Mouse (Mus musculus): ENCODE data around the gene Cpd. TPM values are rescaled to one million over a fixed set of nuclear protein-coding genes. Genes with fewer than 3 reads are reported as not detected.

The Cpd gene
- total and polyA plus RNA-seq, 2 experiments: 5.0 to 17.0 TPM

DNA sequence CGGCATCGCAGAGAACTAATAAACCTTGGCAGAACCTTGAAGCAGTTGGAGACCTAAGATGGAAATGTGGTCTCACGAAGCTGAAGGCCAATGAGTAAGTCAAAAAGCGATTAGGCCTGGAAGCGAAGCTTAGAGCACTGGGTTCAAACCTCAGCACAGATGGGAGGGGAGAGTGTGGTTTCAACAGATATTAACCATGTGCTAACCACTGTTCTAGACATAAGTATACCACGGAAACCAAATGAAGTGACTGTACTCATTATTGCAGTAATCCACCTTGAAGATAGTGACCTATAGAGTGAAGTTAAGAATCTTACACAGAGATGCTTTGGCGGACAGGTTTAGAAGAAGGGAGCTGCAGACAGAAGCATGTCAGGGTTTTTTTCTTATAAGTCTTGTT is 44.4 kb upstream of the Cpd start:
- H3K4me3 ChIP-seq (ENCODE audit: insufficient read depth, low read depth, low read length): no peak overlapping the region
- H3K9ac ChIP-seq (ENCODE audit: low read depth, low read length): no peak overlapping the region
- WGBS: 96% methylated on average over 7 of the region's 7 CpGs
- no peaks in the 10 kb centered on the region for H3K27me3 ChIP-seq (ENCODE audit: control insufficient read depth, insufficient read depth, low read length)
- no peaks in the 10 kb centered on the region for H3K4me1 ChIP-seq (ENCODE audit: control insufficient read depth, insufficient read depth, low read length)
- H3K27ac ChIP-seq (replicated peaks; ENCODE audit: insufficient read depth, low read depth, low read length): no peak overlapping the region
- no peak for DNase-seq (ENCODE audit: extremely low read depth, low read depth, low spot score)
- no peaks in the 10 kb centered on the region for H3K36me3 ChIP-seq (ENCODE audit: control insufficient read depth, insufficient read depth, low read length)
- TF ChIP-seq CTCF (IDR thresholded peaks at IDR 0.05; ENCODE audit: low read depth, low read length): no peak
- no peak for TF ChIP-seq POLR2A (IDR thresholded peaks at IDR 0.05; ENCODE audit: extremely low read depth, insufficient read depth, low read length)
- no peaks in the 10 kb centered on the region for H3K79me2 ChIP-seq (ENCODE audit: control insufficient read depth, insufficient read depth, low read length)

DNA sequence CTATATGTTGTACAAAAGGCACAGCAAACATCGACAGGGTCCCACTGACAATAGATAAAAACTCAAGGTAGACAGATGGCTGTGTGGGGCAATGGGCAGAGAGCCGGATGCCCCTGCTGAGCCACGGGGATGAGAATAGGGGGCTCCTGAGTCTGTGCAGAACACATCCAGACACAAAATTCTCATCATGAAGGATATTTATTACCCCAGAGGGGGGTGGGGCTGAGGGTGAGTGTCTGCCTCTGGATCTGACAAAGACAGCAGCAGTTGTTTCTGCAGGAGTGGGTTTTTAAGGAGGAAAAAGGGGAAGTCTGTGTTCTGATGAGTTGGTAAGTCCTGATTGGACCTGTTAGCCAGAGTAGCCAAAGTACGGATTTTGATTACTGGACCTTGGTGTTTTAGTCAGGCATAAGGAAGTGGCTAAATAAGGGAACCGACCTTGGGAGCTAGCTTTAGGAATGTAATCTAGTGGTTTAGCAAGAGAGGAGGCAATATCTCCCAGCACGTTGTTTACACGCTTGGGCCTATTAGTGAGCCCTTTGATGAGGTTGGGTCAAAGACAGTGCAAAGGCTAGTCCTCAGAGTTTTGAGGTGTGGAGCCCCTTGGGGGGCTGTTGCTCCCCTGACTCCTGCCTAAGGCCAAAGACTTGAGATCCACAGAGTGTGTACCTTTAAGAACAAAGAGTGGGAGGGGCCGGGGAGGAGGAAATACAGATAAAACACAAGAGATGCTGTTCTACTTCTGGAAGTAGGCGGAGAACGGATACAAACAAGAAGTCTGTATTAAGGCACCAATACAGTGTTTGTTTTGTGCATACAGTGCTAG is 42.7 kb upstream of the Cpd start:
- Histone ChIP-seq H3K4me3 (ENCODE audit: insufficient read depth, low read depth, low read length) (no peak overlapping the region), H3K27me3 (ENCODE audit: control insufficient read depth, insufficient read depth, low read length) (no peaks in the 10 kb centered on the region), H3K27ac (replicated peaks; ENCODE audit: insufficient read depth, low read depth, low read length) (peak overlapping the region; percentile 63), H3K79me2 (ENCODE audit: control insufficient read depth, insufficient read depth, low read length) (no peaks in the 10 kb centered on the region), H3K9ac (ENCODE audit: low read depth, low read length) (no peak overlapping the region), H3K4me1 (ENCODE audit: control insufficient read depth, insufficient read depth, low read length) (no peaks in the 10 kb centered on the region), H3K36me3 (ENCODE audit: control insufficient read depth, insufficient read depth, low read length) (no peaks in the 10 kb centered on the region)
- 50% methylated on average over 10 of the region's 10 CpGs for WGBS
- DNase-seq (ENCODE audit: extremely low read depth, low read depth, low spot score): peak; percentile 26
- TF ChIP-seq CTCF (IDR thresholded peaks at IDR 0.05; ENCODE audit: low read depth, low read length) (no peak), POLR2A (IDR thresholded peaks at IDR 0.05; ENCODE audit: extremely low read depth, insufficient read depth, low read length) (no peak)

DNA sequence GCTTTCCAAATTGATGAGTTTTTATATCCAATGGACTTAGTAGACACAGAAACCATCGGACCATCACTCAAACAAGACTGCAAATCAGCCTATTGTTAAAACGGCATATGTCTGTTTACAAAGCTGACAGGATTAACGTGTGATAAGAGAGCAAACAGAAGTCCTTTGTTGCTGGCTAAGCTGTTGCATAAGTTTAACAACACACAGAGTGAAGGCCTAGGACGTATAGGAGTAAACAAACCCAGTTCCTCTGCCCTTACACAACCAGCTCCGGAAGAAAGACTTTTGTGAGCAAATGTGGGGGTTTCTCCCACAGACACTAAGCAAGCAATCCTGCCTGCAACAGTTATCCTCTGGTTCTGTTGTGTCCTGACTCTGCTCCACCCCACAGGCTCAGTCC is 37.6 kb upstream of the Cpd start:
- Histone ChIP-seq H3K9ac (ENCODE audit: low read depth, low read length) (no peak overlapping the region), H3K79me2 (ENCODE audit: control insufficient read depth, insufficient read depth, low read length) (no peaks in the 10 kb centered on the region), H3K27ac (replicated peaks; ENCODE audit: insufficient read depth, low read depth, low read length) (no peak overlapping the region), H3K27me3 (ENCODE audit: control insufficient read depth, insufficient read depth, low read length) (no peaks in the 10 kb centered on the region), H3K36me3 (ENCODE audit: control insufficient read depth, insufficient read depth, low read length) (no peaks in the 10 kb centered on the region), H3K4me3 (ENCODE audit: insufficient read depth, low read depth, low read length) (no peak overlapping the region), H3K4me1 (ENCODE audit: control insufficient read depth, insufficient read depth, low read length) (no peaks in the 10 kb centered on the region)
- no peak for TF ChIP-seq POLR2A (IDR thresholded peaks at IDR 0.05; ENCODE audit: extremely low read depth, insufficient read depth, low read length)
- TF ChIP-seq CTCF (IDR thresholded peaks at IDR 0.05; ENCODE audit: low read depth, low read length): no peak
- no peak for DNase-seq (ENCODE audit: extremely low read depth, low read depth, low spot score)
- 32% methylated on average over 5 of the region's 5 CpGs for WGBS

DNA sequence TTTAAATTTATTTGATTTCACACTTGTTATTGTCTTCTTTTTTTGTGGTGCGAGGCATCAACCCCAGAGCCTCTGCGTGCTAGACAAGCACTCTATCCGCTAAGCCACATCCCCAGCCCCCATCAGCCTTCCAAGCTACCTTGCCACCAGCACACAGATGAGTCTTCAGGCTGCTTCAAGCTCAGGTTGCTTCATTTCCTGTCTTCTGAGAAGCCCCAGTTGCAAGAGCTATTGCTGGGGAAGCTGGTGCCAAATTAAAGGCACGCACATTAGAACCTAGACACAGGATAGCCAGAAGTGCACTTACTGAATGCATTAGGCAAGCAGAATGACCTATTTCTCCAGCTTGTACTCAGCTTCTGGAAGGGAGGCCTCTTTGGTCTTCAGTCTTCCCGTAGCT is 33.0 kb upstream of the Cpd start:
- no peaks in the 10 kb centered on the region for H3K79me2 ChIP-seq (ENCODE audit: control insufficient read depth, insufficient read depth, low read length)
- 92% methylated on average over 5 of the region's 5 CpGs for WGBS
- no peaks in the 10 kb centered on the region for H3K36me3 ChIP-seq (ENCODE audit: control insufficient read depth, insufficient read depth, low read length)
- H3K9ac ChIP-seq (ENCODE audit: low read depth, low read length): no peak overlapping the region
- TF ChIP-seq CTCF (IDR thresholded peaks at IDR 0.05; ENCODE audit: low read depth, low read length): no peak
- TF ChIP-seq POLR2A (IDR thresholded peaks at IDR 0.05; ENCODE audit: extremely low read depth, insufficient read depth, low read length): no peak
- no peak overlapping the region for H3K27ac ChIP-seq (replicated peaks; ENCODE audit: insufficient read depth, low read depth, low read length)
- H3K4me3 ChIP-seq (ENCODE audit: insufficient read depth, low read depth, low read length): no peak overlapping the region
- no peak for DNase-seq (ENCODE audit: extremely low read depth, low read depth, low spot score)
- H3K27me3 ChIP-seq (ENCODE audit: control insufficient read depth, insufficient read depth, low read length): no peaks in the 10 kb centered on the region
- no peaks in the 10 kb centered on the region; the same call in 1 of the 2 replicates for H3K4me1 ChIP-seq (ENCODE audit: control insufficient read depth, insufficient read depth, low read length)

DNA sequence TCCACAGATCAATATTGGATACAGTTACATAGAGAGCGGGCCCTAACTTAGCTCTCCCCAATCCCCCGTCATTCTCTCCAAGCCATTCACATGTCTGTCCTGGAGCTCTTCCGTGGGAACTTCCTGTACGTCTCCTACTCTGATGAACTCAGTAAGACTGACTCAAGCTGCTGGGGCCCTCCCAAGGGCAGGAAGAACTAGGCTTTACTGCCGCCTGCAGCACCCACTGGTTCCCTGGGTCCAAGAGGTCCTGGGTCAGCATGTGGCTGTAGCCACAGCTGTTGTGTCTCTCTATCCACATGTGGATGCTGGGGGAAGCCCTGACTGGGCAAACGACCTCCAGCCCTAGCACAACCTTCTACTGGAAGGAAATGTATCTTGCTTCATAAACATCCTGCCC is 27.9 kb upstream of the Cpd start:
- Histone ChIP-seq H3K27ac (replicated peaks; ENCODE audit: insufficient read depth, low read depth, low read length) (no peak overlapping the region), H3K4me1 (ENCODE audit: control insufficient read depth, insufficient read depth, low read length) (no peaks in the 10 kb centered on the region; the same call in 1 of the 2 replicates), H3K4me3 (ENCODE audit: insufficient read depth, low read depth, low read length) (no peak overlapping the region), H3K9ac (ENCODE audit: low read depth, low read length) (no peak overlapping the region), H3K36me3 (ENCODE audit: control insufficient read depth, insufficient read depth, low read length) (no peaks in the 10 kb centered on the region), H3K27me3 (ENCODE audit: control insufficient read depth, insufficient read depth, low read length) (no peaks in the 10 kb centered on the region), H3K79me2 (ENCODE audit: control insufficient read depth, insufficient read depth, low read length) (no peaks in the 10 kb centered on the region)
- 54% methylated on average over 6 of the region's 6 CpGs for WGBS
- DNase-seq (ENCODE audit: extremely low read depth, low read depth, low spot score): no peak
- TF ChIP-seq CTCF (IDR thresholded peaks at IDR 0.05; ENCODE audit: low read depth, low read length) (no peak), POLR2A (IDR thresholded peaks at IDR 0.05; ENCODE audit: extremely low read depth, insufficient read depth, low read length) (no peak)

DNA sequence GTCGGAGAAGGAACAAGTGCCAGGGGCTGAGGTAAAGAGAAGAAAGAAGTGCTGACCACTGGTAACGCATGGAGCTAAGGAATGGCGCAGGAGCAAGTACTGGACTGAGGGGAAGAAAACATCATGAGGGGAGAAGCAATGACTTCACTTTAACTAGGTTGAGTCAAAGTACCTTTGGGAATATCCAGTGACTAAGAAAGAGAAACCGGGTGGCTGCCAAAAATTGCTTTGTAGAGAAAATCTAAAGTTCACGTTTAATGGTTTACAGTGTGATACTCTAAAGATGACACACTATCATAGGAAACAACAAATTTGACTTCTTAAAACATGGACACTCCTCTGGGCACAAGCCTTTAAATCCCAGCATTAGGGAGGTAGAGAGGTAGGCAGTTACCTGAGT is 27.0 kb upstream of the Cpd start:
- Histone ChIP-seq H3K27me3 (ENCODE audit: control insufficient read depth, insufficient read depth, low read length) (no peaks in the 10 kb centered on the region), H3K79me2 (ENCODE audit: control insufficient read depth, insufficient read depth, low read length) (no peaks in the 10 kb centered on the region), H3K4me1 (ENCODE audit: control insufficient read depth, insufficient read depth, low read length) (no peaks in the 10 kb centered on the region; the same call in 1 of the 2 replicates), H3K27ac (replicated peaks; ENCODE audit: insufficient read depth, low read depth, low read length) (no peak overlapping the region), H3K36me3 (ENCODE audit: control insufficient read depth, insufficient read depth, low read length) (no peaks in the 10 kb centered on the region), H3K9ac (ENCODE audit: low read depth, low read length) (no peak overlapping the region), H3K4me3 (ENCODE audit: insufficient read depth, low read depth, low read length) (no peak overlapping the region)
- TF ChIP-seq POLR2A (IDR thresholded peaks at IDR 0.05; ENCODE audit: extremely low read depth, insufficient read depth, low read length) (no peak), CTCF (IDR thresholded peaks at IDR 0.05; ENCODE audit: low read depth, low read length) (no peak)
- no peak for DNase-seq (ENCODE audit: extremely low read depth, low read depth, low spot score)
- WGBS: 89% methylated on average over 5 of the region's 5 CpGs
